Mouse (Mus musculus): ENCODE measurements around the gene Efnb3.

- TF ChIP-seq GATA1 (IDR thresholded peaks at IDR 0.05; ENCODE audit: low read depth, low read length) (no peak), POLR2AphosphoS5 (IDR thresholded peaks at IDR 0.05; ENCODE audit: borderline replicate concordance, low read depth, low read length) (no peak), MAX (IDR thresholded peaks at IDR 0.05; ENCODE audit: low read length) (no peak), USF1 (IDR thresholded peaks at IDR 0.05; ENCODE audit: low read depth, low read length) (no peak)
These were observed 33.4 kb downstream of the Efnb3 start for GRCm38 (mm10) chr11:69526631-69527030.

All from MEL (cell line).